Mouse (Mus musculus) forelimb bud, embryonic 11.5 days (tissue): Measurements from ENCODE around the gene Fam57b.
A peak's percentile ranks its signal among the peaks of the same experiment; 100 is the strongest.
"Not testable (repeated sequence)": the region's sequence is repeated elsewhere in the genome, so short reads cannot be mapped to it uniquely, and the experiment has no call there.

Experiments used
- DNase-seq: peaks from one replicate; pipeline ENCODE4 v3.0.0-alpha.2; 2012; ENCODE audit warnings: low read depth, low spot score

Fam57b gene

GRCm38 (mm10) chr7:126777476-126777875, 20.0 kb upstream of the Fam57b start:
- no peak for DNase-seq

DNA sequence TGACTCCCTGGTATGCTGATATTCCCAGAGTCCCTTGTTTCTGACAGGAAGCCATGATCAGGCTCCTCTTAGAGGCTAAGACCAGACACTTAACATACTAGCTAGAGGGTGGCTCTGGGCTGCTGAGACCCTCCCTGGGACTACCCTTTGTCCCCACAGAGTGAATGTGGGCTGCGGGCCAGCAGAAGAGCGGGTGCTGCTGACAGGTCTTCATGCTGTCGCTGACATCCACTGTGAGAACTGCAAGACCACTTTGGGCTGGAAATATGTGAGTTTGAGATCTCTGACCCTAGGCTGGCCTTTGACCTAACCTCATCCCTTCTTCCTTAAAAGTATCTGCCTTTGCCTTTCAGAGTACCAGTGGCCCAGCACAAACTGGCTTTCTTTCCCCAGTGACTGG, 19.3 kb upstream of the Fam57b start:
- DNase-seq, result no peak

DNA sequence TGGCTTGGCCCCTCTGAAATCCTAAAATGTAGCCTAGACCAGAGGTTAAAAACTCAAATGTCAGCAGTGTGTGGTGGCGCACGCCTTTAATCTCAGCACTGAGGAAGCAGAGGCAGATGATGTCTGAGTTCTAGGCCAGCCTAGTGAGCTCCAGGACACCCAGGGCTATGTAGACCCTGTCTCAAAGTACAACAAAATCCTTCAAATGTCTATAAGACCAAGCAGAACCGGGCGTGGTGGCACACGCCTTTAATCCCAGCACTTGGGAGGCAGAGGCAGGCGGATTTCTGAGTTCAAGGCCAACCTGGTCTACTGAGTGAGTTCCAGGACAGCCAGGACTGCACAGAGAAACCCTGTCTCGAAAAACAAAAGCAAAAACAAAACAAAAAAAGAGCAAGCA, 18.4 kb upstream of the Fam57b start:
- DNase-seq, result not testable (repeated sequence)

GRCm38 (mm10) chr7:126779983-126780970, 17.2 kb upstream of the Fam57b start:
- peak; percentile 89 for DNase-seq

GRCm38 (mm10) chr7:126780971-126781635, 16.4 kb upstream of the Fam57b start, which contains the start of gene Tbx6:
Gene Tbx6 (plus strand): TSS chr7:126781483.
- no peak for DNase-seq

DNA sequence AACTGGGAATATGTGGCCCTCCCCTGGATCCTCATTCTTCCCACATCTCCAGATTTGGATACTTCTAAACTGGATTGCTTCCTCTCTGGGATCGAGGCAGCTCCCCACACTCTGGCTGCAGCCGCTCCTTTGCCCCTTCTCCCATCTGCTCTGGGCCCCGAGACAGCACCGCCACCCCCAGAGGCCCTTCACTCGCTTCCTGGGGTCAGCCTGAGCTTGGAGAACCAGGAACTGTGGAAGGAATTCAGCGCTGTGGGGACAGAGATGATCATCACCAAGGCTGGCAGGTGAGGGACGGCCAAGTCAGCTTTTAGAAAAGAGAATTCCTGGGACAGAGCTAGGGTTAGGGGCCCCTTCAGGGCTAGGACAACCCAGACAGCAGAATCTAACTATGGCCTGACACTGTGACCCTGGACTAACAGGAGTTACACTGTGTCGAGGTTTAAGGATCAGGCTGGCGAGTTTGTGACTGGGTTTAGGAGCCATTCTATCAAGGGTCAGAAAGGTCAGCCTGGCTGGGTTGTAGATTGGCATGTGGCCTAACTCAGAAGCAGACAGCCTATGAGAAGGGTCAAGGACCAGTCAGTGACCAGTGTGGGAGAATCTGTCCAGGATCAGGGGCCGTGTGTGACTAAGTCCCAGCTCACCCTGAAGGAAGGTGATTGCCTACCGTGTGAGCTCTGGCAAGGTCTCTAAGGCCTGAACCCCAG, 15.7 kb upstream of the Fam57b start:
- DNase-seq, result no peak

DNA sequence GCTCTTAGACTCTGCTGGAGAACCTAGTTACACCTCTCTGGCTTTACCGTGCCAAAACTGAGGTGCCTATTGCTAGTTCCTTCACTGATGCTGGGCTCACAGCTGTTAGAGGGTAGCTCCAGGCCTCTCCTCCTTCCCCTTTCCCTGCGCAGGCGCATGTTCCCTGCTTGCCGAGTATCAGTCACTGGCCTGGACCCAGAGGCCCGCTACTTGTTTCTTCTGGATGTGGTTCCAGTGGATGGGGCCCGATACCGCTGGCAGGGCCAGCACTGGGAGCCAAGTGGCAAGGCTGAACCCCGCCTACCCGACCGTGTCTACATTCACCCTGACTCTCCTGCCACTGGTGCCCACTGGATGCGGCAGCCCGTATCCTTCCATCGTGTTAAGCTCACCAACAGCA, 14.8 kb upstream of the Fam57b start:
- DNase-seq, result no peak

- DNase-seq, result no peak
Observed at GRCm38 (mm10) chr7:126784469-126784868, 13.0 kb upstream of the Fam57b start.

GRCm38 (mm10) chr7:126785056-126785455, 12.4 kb upstream of the Fam57b start:
- no peak for DNase-seq

DNA sequence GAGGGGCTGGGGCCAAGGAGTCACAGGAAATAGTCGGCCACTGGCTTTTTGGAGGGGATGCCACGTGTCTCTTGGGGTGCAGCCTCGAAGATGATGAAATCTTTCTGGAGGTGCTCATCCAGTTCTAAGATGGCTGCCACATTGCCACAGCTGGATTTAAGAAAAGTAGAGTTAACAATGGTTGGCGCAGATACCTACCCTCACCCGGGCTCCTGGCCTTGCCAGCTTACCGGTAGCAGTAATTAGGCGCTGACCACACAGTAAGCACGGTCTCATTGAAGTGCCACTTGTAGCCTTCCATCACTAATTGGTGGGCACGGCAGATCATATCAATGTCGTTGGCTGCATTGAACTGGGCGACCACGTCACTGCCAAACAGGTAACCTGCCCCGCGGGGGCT, 11.3 kb upstream of the Fam57b start:
- DNase-seq, result no peak

DNA sequence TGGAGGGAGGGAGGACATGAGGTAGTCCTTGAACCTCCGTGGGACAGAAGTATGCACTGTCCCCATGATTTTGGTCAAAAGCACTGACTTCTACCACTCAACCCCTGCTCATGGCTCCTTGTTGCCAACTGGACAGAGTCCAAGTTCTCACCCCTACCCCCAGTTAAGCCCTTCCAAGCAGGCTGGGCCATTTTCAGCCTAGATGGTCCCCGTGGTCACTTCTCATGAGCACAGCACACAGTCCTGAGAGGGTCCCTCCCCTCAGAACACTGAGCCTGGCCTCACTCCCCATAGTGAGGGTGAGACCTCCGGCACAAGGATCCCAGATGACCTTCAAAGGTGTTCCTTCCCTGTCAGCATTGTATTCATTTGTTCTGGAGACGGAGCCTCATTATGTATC, 8.3 kb upstream of the Fam57b start:
- DNase-seq, result no peak

GRCm38 (mm10) chr7:126791851-126792720, 5.4 kb upstream of the Fam57b start, which contains the start of gene Ppp4c:
Gene Ppp4c (minus strand): TSS chr7:126792496.
- peak; percentile 97 for DNase-seq

GRCm38 (mm10) chr7:126792721-126793443, 4.6 kb upstream of the Fam57b start:
- no peak for DNase-seq

DNA sequence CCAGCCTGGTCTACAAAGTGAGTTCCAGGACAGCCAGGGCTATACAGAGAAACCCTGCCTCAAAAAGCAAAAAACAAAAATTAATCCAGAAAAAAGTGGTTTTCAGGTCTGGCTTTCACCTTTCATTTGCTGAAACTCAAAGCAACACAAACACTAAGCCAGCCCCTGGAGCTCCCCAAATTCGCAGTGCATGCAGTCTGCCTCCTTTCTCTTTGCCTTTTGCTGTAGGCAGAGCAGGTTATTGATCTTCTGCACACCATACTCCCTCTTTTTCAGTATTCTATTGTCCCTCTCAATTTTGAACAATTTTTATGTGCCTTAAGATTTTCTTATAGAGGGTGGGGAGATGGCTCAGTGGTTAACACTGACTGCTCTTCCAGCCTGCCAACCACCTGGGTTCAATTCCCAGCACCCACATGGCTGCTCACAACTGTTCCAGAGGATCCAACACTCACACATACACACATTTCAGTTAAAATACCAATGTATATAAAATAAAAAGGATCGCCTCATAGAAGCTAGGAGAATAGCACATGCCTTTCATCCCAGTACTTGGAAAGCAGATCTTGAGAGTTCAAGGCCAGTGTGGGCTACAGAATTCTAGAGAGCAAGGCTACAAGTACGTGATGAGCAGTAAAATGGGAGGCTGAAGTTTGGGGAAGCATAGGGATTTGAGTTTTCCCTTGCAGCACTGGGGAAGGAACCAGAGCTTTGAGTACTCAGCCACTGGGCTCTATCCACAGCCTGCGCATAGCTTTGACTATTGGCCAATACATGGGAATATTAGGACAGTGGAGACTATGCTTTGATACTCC, 3.8 kb upstream of the Fam57b start:
- DNase-seq, result no peak

- no peak for DNase-seq
Observed at GRCm38 (mm10) chr7:126794271-126794605, 3.2 kb upstream of the Fam57b start.

DNA sequence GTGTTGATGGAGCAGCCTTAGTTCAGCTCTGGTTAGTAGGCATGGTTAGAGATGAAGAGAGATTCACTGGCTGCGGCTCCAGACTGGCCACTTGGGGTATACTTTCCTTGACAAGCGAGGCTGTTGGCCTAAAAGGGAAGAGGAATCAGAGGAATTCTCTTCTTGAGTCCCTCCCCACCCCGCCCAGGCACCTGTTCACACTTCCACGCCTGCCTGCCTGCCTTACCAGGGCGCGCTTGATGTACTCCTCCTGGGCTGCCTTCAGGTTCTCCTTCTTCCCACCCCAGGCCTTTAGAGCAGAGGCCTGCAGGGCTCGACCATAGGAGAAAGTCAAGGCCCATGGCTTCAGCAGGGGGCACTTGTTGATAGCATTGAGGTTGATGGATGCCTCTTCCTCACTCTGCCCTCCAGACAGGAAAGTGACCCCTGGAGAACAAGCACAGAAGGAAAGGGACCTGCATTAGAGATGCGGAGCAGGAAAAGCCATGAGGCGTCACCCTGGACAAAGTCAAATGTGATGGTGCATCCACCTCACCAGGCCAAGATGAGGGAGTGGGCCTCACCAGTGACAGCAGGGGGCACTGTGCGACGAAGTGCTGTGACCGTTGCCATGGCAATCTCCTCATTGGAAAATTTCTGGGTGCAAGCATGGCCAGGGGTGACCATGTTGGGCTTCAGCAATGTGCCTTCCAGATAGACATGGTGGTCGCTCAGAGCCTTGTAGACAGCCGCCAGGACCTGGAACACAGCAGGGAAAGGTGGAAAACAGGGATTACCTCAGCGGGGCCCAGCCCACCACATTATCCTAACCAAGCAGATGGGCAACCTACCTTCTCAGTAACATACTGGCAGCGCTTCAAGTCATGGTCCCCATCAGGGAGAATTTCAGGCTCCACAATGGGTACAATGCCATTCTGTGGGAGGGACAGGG, 1.8 kb upstream of the Fam57b start:
- no peak for DNase-seq

- DNase-seq, result no peak
Observed at GRCm38 (mm10) chr7:126796350-126796932, 1.0 kb upstream of the Fam57b start.
